Mouse (Mus musculus) hindlimb bud, embryonic 11.5 days (tissue): ENCODE data around the gene Glul.

Experiments used
- DNase-seq: peaks from one replicate; pipeline ENCODE4 v3.0.0-alpha.2; 2012; ENCODE audit warnings: low read depth, low spot score; ENCODE audit errors: extremely low spot score

Gene Glul

GRCm38 (mm10) chr1:153909213-153909962, 9.6 kb downstream of the Glul start:
- DNase-seq, result no peak

- DNase-seq, result no peak
Observed at GRCm38 (mm10) chr1:153909963-153910291, 10.2 kb downstream of the Glul start.

- no peak for DNase-seq
Observed at GRCm38 (mm10) chr1:153910423-153910822, 10.7 kb downstream of the Glul start.

GRCm38 (mm10) chr1:153911276-153911795, 11.6 kb downstream of the Glul start:
- DNase-seq, result no peak

- no peak for DNase-seq
Observed at GRCm38 (mm10) chr1:153913869-153914268, 14.1 kb downstream of the Glul start.

- DNase-seq, result no peak
Observed at GRCm38 (mm10) chr1:153918521-153919206, 18.9 kb downstream of the Glul start.

- no peak for DNase-seq
Observed at GRCm38 (mm10) chr1:153921642-153922041, 21.9 kb downstream of the Glul start.

- no peak for DNase-seq
Observed at GRCm38 (mm10) chr1:153922571-153923021, 22.9 kb downstream of the Glul start.

- DNase-seq, result no peak
Observed at GRCm38 (mm10) chr1:153924395-153925385, 24.9 kb downstream of the Glul start.

GRCm38 (mm10) chr1:153930431-153930830, 30.7 kb downstream of the Glul start:
- DNase-seq, result no peak

- DNase-seq, result no peak
Observed at GRCm38 (mm10) chr1:153933772-153934171, 34.0 kb downstream of the Glul start.

GRCm38 (mm10) chr1:153935844-153936380, 36.2 kb downstream of the Glul start:
- no peak for DNase-seq

GRCm38 (mm10) chr1:153937025-153937424, 37.3 kb downstream of the Glul start:
- DNase-seq, result no peak

GRCm38 (mm10) chr1:153940986-153941385, 41.2 kb downstream of the Glul start:
- no peak for DNase-seq

- DNase-seq, result no peak
Observed at GRCm38 (mm10) chr1:153945181-153945580, 45.4 kb downstream of the Glul start.

- DNase-seq, result no peak
Observed at GRCm38 (mm10) chr1:153946971-153947370, 47.2 kb downstream of the Glul start.

- DNase-seq, result no peak
Observed at GRCm38 (mm10) chr1:153947837-153948236, 48.1 kb downstream of the Glul start.

GRCm38 (mm10) chr1:153953232-153953631, 53.5 kb downstream of the Glul start:
- no peak for DNase-seq

- no peak for DNase-seq
Observed at GRCm38 (mm10) chr1:153953797-153954196, 54.1 kb downstream of the Glul start.

- DNase-seq, result no peak
Observed at GRCm38 (mm10) chr1:153957850-153958249, 58.1 kb downstream of the Glul start.
